Mouse (Mus musculus): ENCODE data around the gene Pkp4.

Gene Pkp4

GRCm38 (mm10) chr2:59184107-59185064 lies 23.7 kb downstream of the Pkp4 start:
- DNase-seq (ENCODE audit: low spot score): no peak

DNA sequence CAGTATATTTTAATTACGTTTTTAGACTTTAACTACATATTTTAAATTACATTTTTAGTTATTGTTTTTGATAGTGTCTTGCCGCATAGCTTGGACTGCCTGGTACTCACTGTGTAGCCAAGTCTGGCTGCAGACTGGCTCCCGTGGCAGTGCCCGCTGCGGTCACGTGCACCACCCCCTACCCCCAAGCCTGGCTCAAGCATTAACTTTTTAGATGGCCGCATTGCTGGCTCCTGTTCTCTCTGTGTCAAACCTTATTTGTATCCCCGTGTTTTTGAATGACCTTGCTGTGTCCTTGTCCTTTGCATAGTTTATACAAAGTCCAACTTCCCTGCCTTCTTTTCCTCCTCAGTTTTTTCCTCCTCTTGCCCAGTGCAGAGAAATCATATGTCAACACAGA lies 25.5 kb downstream of the Pkp4 start:
- DNase-seq (ENCODE audit: low spot score): no peak

DNA sequence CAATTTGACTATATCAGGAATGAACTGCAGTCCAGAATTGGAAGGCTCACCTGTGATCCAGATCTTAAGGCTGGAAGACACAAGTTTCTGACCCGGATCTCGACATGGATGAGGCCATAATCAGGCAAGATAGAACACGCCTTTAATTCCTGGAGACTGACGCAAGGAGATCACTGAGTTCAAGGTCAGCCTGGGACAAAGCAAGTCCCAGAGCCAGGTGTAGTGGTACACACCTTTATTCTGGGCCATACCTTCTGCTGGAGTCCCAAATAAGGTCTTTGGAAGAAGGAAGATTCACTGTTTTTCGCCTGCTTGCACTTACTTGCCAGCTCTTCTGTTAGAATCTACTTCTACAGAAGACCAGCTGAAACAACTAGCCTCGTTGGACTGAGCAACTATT lies 26.3 kb downstream of the Pkp4 start:
- DNase-seq (ENCODE audit: low spot score): no peak

- DNase-seq (ENCODE audit: low spot score): no peak
Observed at GRCm38 (mm10) chr2:59188306-59188705, 27.7 kb downstream of the Pkp4 start.

GRCm38 (mm10) chr2:59189661-59190185 lies 29.1 kb downstream of the Pkp4 start:
- no peak for DNase-seq (ENCODE audit: low spot score)

DNA sequence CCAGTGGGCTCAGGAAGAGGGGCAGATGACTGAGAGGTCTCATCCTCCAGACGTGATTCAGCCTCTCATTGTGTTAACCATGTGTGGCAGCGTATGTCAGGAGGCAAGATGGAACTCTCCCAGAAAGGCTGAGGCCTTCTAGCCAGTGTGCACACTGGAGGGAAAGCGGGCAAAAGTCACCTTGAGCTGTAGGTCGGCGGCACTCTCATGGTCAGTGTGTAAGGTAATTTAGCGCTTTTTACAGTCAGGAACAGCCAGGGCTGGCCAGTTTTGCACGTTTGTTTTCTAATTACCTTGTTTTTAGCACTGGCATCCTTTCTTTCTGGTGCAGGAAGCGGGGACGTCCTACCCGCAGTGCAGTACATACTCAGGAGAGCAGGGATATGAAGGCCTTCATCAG lies 29.5 kb downstream of the Pkp4 start:
- no peak for DNase-seq (ENCODE audit: low spot score)

DNA sequence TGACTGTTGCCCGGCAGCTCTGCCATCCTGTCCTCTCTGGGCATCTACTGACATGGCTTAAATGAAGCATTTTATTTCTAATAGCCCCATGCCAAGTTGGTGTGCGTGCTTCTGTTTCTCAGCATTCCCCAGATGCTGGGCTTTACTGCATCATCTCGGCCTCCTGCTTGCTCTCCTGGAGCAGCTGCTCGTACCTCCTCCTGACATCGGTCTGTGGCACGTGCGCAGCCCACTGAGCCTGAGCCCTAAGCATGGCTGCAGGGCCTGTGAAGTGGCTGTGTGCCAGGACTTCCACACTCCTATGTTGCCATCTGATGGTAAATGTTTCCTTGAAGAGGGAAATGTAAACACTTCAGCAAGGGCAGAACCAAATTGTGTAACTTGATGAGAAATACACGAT lies 30.8 kb downstream of the Pkp4 start:
- no peak for DNase-seq (ENCODE audit: low spot score)

DNA sequence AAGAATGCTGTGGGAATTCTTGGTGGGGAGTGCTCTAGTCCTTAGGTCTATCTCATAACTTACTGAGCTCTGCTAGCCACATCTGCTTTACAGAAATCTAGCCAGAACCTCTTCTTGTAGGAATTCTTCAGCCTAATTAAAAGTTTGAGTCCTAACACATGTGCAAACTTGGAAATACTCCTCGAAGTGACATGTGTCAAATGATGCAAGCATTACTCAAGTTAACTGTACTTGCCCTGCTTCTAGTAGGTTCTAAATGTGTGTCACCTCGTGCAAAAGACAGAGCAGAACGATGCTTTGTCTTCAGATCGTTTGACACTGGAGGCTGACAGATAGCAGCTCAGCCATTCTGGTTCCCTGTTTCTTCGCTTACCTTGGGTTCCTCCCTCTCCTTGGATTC lies 32.5 kb downstream of the Pkp4 start:
- no peak for DNase-seq (ENCODE audit: low spot score)

- no peak for DNase-seq (ENCODE audit: low spot score)
Observed at GRCm38 (mm10) chr2:59197156-59197555, 36.5 kb downstream of the Pkp4 start.

GRCm38 (mm10) chr2:59199476-59199976 lies 38.9 kb downstream of the Pkp4 start:
- no peak for DNase-seq (ENCODE audit: low spot score)

DNA sequence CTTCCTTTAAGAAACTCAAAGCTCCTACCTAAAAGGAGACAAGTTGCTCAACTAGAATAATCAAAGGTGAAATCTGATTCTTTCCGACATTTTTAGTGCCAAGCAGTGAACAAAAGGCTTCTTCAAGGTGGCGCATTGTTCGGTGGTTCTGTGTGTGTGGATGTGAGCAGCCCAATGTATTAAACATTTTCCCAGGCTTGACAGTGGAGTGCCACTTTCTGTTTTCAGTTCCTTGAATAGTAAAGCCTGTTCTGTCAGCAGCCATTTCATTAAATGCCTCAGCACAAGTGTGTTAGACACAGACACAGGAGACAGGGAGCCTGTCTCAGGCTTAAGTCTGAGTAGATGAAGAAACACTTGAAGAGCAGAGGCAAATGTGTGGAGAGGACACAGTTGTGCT lies 39.9 kb downstream of the Pkp4 start:
- no peak for DNase-seq (ENCODE audit: low spot score)

GRCm38 (mm10) chr2:59202930-59203329 lies 42.3 kb downstream of the Pkp4 start:
- DNase-seq (ENCODE audit: low spot score): no peak

DNA sequence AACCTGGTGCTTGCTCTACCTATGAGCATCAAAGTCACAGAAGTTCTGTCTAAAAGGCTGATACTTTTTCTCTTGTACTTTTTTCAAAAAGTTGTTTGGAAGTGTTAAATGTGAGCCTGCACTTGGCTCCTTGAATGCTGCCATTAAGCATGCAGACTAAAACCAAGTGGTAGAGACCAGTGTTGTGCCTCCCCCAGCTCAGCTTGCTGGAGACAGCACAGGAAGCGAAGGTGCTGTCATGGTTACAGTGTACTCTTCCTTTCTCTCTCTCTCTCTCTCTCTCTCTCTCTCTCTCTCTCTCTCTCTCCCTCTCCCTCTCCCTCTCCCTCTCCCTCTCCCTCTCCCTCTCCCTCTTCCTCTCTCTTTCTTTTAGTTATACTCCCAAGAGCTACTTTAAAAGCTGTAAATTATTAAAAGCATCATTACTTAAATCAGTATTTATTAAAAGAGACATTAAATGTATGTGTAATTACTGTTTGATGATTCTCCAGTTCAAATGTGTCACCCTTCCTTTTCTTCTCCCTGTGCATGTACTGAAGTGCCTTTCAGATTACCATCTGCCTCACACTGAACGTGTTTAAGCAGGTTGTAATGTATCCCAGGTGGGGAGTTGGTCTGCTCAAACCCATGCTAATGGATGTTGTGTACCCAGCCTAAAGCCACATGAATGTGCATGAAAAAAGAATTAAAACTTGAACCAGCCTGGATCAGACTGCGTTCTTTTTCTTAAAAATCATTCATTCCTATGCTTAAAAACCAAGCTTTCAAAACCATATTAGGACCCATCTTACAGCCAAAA lies 43.2 kb downstream of the Pkp4 start:
- DNase-seq (ENCODE audit: low spot score): no peak

GRCm38 (mm10) chr2:59205092-59205491 lies 44.4 kb downstream of the Pkp4 start:
- DNase-seq (ENCODE audit: low spot score): no peak

GRCm38 (mm10) chr2:59206190-59206589 lies 45.5 kb downstream of the Pkp4 start:
- no peak for DNase-seq (ENCODE audit: low spot score)

DNA sequence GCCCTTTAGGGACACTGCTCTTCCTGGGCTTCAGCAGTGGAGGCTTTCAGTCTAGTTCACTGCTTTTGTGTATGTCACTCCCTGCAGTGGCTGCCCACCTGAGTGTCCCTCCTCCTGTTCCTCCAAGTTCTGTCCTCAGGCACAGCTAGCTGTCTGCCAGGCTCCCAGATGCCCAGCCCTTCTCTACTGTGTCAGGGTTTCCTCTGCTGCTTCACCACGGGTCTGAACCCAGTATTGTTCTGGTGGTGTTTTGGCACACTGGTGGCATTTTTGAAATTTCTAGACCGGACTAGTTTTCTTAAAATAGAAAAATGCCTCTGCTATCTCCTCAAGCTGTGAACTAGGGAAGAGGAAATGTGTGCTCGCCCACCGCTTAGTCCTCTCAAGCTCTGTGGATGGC lies 46.6 kb downstream of the Pkp4 start:
- no peak for DNase-seq (ENCODE audit: low spot score)

- DNase-seq (ENCODE audit: low spot score): no peak
Observed at GRCm38 (mm10) chr2:59207725-59208124, 47.1 kb downstream of the Pkp4 start.

DNA sequence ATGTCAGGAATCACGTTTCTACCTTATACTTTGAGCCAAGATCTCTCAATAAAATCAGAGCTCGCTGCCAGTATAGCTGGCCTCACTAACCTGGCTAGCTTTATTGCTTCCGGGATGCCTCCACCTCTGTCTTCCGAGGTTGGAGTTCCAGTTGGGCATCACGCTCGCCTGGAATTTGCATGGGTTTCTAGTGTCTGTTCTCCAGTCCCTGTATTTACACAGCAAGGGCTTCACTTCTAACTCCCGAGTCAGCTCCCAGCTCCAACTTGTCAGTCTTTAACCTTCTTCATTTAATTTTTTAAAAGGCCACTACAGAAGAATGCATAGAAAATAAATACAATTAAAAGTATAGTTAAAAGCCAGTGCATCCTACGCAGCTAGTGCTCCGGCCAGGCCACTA lies 47.6 kb downstream of the Pkp4 start:
- no peak for DNase-seq (ENCODE audit: low spot score)

DNA sequence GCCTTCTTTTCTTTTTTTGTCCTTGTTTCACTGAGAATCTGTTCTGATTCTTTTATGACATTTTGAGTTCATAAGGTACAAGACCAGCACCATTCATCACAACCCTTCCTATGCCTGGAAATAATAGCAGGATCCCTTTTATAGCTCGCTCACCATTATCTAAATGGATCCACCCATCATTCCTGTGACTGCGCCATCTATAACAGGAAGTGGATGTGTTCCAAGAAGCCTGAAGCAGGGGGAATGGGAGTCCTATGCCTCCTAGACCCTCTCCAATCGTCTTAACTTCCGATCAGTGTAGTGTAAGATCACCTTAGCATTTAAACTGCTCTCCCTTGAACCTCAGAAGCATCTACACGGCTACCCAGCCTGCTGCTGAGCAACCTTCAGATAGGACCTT lies 50.4 kb downstream of the Pkp4 start:
- DNase-seq (ENCODE audit: low spot score): no peak

GRCm38 (mm10) chr2:59212430-59212829 lies 51.8 kb downstream of the Pkp4 start:
- no peak for DNase-seq (ENCODE audit: low spot score)

DNA sequence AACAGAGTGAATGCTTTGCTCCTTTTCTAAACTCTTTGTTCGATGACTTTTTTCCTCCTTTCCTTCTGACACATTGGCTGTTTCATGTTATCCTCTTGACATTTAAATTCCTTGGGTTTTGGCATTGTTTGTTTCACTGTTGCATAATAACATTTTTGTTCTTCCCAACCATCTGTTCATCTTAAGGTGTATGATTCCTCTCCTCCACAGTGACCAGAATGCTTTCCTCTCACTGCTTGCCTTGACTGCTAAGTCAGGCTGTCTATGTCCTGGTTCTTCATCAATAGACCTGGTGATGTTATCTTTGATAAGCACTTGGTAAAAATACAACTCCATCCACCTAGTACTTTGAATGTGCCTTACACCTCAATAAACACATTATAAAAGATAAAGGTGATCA lies 52.2 kb downstream of the Pkp4 start:
- DNase-seq (ENCODE audit: low spot score): no peak

DNA sequence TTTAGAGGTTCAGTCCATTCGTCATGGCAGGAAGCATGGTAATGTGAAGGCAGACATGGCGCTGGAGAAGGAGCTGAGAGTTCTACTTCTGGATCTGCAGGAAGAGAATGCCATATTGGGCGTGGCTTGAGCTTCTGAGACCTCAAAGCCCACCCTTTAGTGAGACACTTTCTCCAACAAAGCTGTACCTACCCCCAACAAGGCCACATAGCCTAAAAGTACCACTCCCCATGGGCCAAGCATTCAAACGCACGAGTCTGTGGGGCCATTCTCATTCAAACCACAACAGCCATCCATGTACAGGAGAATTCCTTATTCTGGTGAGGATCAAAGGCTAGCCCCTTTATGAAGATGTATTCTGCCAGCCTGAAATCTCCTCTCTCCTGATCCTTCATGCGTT lies 57.3 kb downstream of the Pkp4 start:
- DNase-seq (ENCODE audit: low spot score): no peak
